Mouse (Mus musculus): ENCODE results near the gene Fam83g.

GRCm38 (mm10) chr11:61673686-61674085, 10.2 kb upstream of the Fam83g start:
- TF ChIP-seq CTCF (IDR thresholded peaks at IDR 0.05; ENCODE audit: low read depth) (peak; percentile 72), EP300 (IDR thresholded peaks at IDR 0.05; ENCODE audit: low read depth) (no peak)
